Mouse (Mus musculus) cerebellum, adult 2 months (tissue): ENCODE results near the gene Atoh1. TPM values are rescaled to one million over a fixed set of nuclear protein-coding genes. Genes with fewer than 3 reads are reported as not detected.

Experiments used
- DNase-seq, 2 experiments: peaks; one replicate each; pipeline ENCODE4 v3.0.0; 2021
- H3K27ac ChIP-seq: fragments of 200-500 bp; 2 replicates; pipeline ENCODE4 v1.5.1; 2012; ENCODE audit warnings: low read length, control low read depth, inconsistent platforms; ENCODE audit not compliant: insufficient read depth
- H3K27me3 ChIP-seq: fragments of 200-500 bp; 2 replicates; pipeline ENCODE4 v1.6.1; 2012; ENCODE audit warnings: inconsistent platforms, mild to moderate bottlenecking, low read length, moderate library complexity; ENCODE audit not compliant: control insufficient read depth, insufficient read depth
- H3K4me1 ChIP-seq: fragments of 200-500 bp; 2 replicates; pipeline ENCODE4 v1.6.1; 2011; ENCODE audit warnings: low read length; ENCODE audit not compliant: control insufficient read depth, insufficient read depth
- H3K4me3 ChIP-seq: fragments of 200-500 bp; replicated peaks from 2 replicates; pipeline ENCODE3; 2011; ENCODE audit warnings: mild to moderate bottlenecking, low read depth, low read length, control low read depth; ENCODE audit not compliant: insufficient read depth
- CTCF ChIP-seq: fragments of 200-500 bp; IDR thresholded peaks from 2 replicates; pipeline ENCODE4 v1.5.1; 2011; ENCODE audit warnings: low read depth, mild to moderate bottlenecking, control low read depth, low read length, moderate library complexity, borderline replicate concordance; ENCODE audit not compliant: insufficient read depth
- POLR2A ChIP-seq: fragments of 200-500 bp; IDR thresholded peaks from 2 replicates; pipeline ENCODE4 v1.6.1; 2011; ENCODE audit warnings: low read length, control low read depth, borderline replicate concordance; ENCODE audit not compliant: insufficient read depth
- WGBS: fragments of 180-500 bp; shearing (Covaris S2); methylation state at CpG from one replicate; pipeline ENCODE4 v1.1.7; 2018; 5-methylcytosine and 5-hydroxymethylcytosine counted together
- polyA plus RNA-seq: library from polyadenylated mRNA; depleted of rRNA; stranded (reverse); fragments of >200 nt; gene quantifications from 2 replicates; pipeline ENCODE4 v1.2.3, GENCODE M21; 2012

Gene Atoh1
- polyA plus RNA-seq, 1 experiment = 0.05 TPM

DNA sequence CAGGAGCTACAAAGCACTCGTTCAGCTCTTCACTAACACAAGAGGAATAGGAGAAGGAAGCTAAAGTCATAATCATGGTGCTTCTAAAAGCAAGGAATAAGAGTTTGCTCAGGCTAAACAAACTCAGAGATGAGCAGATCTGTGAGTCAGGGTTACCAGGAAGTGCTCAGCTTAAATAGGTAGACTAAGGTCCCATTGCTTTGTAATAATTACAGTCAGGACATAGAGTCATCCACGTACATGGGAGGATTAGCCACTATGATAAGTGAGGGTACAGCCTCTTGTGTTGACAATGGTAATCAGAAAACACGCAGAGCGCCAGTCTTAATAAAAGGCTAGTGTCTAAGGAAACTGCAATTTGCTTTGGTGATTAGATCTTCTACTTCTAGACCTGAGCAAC is 7.4 kb downstream of the Atoh1 start:
- WGBS = 93% methylated on average over 4 of the region's 4 CpGs
- peaks cover 7% of the 10 kb centered on the region; the same call in 1 of the 2 replicates for H3K27me3 ChIP-seq
- TF ChIP-seq POLR2A (no peak), CTCF (no peak)
- no peak overlapping the region for H3K27ac ChIP-seq
- H3K4me3 ChIP-seq = no peak overlapping the region
- H3K4me1 ChIP-seq = 0 out of 2 replicates have a peak, but pooled peaks cover 2% of the 10 kb centered on the region
- no peak for DNase-seq

DNA sequence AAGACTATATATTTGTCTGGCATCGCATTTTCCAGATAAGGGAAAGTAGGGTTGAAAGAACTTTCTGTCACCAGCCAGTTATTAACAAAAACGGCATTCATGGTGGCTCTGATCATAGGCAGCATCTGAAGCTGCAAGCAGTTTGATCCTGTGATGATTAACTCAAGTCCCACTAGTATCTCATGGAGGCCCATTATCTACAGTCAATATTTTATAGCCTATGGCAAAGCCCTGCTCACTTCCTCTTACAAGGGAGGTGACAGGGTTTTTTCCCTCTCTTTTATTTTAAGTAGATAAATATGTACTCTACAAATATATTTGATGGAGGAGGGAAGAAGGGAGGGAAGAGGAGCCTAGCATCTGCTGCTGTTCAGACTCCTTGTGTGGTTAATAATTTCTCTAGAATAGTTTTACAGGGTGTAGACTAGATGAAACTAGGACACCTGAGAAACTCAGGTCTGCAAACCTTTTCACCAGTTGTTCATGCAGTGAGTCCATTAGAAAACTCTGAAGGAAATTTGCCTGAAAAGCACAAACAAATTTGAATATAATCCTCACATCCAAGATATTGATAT is 14.1 kb downstream of the Atoh1 start:
- Histone ChIP-seq H3K27ac (no peak overlapping the region), H3K4me1 (no peaks in the 10 kb centered on the region), H3K27me3 (no peaks in the 10 kb centered on the region), H3K4me3 (no peak overlapping the region)
- TF ChIP-seq POLR2A (no peak), CTCF (no peak)
- 76% methylated on average over 2 of the region's 2 CpGs for WGBS
- DNase-seq = no peak

DNA sequence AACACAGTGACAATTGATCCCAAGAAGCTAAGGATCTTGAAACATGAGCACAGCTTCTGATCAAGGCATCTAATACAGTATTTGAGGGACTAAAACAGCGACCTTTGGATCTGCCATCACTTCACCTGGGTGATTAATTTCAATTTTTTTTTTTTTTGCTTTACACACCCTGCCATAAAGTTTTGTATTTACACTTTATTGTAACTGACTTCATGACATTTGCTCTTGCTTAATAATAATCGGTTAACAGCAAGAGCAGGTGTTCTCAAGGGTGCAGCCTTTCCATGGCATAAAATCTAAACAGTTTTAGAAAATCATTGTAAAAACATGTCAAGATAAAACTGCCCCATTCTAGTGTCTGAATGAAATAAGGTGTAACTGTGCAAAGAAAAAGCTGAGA is 25.6 kb downstream of the Atoh1 start:
- Histone ChIP-seq H3K27me3 (no peaks in the 10 kb centered on the region), H3K27ac (no peak overlapping the region), H3K4me1 (no peaks in the 10 kb centered on the region), H3K4me3 (no peak overlapping the region)
- WGBS = 85% methylated on average over 2 of the region's 2 CpGs
- no peak for TF ChIP-seq POLR2A
- no peak for DNase-seq

DNA sequence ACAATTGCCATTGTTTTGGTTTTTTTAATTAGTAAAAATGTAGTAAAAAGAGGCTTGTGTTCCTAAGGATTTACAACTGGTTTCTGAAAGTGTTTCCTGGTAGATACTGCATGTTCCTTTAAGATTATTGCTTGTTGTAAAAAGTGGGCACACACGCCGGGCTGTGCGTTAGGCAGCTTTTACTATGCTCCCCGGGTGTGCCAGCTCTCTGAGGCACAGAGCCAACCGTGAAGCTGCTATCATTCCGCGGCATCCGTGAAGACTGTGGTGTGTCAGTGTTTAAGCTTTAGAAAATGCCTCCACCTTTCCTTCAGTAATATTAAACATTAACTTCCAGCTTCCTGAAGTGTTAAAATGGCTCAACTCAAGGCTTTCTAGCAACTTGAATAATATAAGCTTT is 35.0 kb downstream of the Atoh1 start:
- DNase-seq = peak in 1 of 2 experiments; percentile 6
- no peaks in the 10 kb centered on the region for H3K4me1 ChIP-seq
- H3K4me3 ChIP-seq = no peak overlapping the region
- H3K27ac ChIP-seq = no peak overlapping the region
- 8% methylated on average over 8 of the region's 8 CpGs for WGBS
- TF ChIP-seq CTCF (no peak), POLR2A (no peak)
- no peaks in the 10 kb centered on the region for H3K27me3 ChIP-seq

DNA sequence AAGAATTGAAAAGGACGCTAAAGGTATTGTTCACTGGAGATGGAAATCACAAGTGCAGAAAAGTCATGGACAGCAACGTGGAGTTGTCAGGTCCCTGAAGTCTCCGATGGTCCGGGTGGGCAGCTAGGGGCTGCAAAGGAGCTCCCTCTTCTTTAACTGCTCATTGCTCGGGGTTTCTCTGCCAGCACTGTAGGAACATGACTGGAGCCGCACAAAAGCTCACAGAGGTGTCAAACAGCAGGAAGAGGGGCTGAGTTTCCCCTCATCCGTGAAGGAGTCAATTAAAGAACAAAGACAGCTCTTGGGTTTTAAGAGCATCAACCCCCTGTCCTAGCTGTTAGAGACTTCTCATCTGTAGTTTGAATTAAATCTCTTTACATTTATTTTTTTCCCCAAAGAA is 44.5 kb downstream of the Atoh1 start:
- no peak overlapping the region for H3K27ac ChIP-seq
- no peak for DNase-seq
- H3K4me3 ChIP-seq = no peak overlapping the region
- no peaks in the 10 kb centered on the region for H3K27me3 ChIP-seq
- H3K4me1 ChIP-seq = no peaks in the 10 kb centered on the region
- TF ChIP-seq CTCF (no peak), POLR2A (no peak)
- 10% methylated on average over 7 of the region's 7 CpGs for WGBS
